Mouse (Mus musculus): ENCODE results near the gene Slc24a2. TPM values are rescaled to one million over a fixed set of nuclear protein-coding genes. Genes with fewer than 3 reads are reported as not detected.
A peak's percentile ranks its signal among the peaks of the same experiment; 100 is the strongest.

The Slc24a2 gene
- total RNA-seq, 2 experiments from 2014 or later: not detected

DNA sequence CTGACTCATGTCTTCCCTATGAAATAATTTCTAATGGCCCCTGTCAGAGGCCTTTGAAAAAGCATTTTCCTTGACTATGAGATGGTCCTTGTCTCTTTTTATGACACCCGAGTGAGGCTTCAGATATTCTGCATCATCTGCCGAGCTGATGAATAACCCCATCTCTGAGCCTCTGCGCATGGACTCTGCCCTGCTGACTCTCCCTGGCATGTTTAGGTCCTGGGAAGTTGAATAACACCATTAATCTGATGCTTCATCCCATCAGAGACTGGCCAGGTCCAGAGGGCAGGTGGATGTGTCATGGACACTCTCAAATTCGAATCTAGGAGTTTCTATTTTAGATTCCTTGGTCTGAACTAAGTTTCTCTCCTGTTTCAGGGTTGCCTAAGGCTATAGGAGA is 242.4 kb downstream of the Slc24a2 start:
- ATAC-seq (replicated peaks; ENCODE audit: poor library complexity): no peak

DNA sequence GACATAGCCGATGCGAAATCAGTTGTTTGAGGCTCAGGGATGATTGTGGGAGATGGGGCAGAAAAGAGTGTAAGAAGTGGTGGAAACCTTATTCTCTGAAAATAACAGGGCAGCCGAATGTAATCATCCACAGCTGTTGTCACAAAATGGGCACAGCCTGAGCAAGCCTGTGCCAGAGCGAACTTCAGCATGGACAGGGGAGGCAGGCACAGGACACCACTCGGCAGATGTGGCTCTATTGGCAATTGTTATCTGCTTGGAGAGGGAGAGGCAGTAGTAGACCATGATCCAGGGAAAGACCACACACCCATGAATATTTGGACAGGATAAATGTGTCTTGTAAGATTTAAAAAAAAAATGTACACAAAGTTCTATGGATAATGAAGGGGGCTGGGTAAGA is 253.0 kb downstream of the Slc24a2 start:
- ATAC-seq (replicated peaks; ENCODE audit: poor library complexity): no peak

DNA sequence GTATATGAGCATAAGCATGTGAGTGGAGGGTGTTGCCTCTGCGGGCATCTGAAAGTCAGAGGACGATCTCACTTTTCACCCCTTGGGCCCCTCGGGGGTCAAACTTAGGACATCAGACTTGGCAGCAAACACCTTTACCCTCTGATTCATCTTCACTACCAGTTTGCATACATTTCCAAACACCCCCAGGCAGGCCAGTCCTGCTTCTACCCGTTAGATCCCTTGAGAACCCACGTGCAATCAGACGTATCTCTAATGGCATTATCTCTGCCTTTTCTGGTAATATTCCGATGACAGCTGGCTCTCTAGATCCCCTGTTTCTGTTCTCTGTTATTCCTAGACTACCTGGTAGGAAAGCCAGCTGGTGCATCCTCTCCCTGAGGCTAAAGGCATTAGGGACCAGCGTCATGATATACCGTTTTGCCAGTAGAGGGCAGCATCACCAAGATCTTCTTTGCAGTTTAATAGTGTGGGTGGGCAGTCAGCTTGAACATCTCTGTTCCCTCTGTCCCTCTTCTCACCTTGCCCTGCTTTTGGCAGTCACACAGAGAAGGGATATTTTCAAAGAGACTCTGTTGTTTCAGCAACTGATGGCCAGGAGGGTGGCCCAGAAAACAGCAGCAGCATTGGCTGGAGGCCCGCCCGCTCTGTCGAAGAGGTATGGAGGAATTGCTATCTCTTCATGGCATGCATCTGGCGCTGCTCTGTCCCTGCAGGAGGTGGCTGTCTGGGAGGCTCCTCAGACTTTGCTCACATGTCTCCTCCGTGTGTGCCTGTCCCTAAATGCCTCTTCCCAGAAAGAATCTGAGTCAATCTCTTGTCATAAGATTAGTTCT is 272.5 kb downstream of the Slc24a2 start:
- ATAC-seq (replicated peaks; ENCODE audit: poor library complexity): peak; percentile 74

DNA sequence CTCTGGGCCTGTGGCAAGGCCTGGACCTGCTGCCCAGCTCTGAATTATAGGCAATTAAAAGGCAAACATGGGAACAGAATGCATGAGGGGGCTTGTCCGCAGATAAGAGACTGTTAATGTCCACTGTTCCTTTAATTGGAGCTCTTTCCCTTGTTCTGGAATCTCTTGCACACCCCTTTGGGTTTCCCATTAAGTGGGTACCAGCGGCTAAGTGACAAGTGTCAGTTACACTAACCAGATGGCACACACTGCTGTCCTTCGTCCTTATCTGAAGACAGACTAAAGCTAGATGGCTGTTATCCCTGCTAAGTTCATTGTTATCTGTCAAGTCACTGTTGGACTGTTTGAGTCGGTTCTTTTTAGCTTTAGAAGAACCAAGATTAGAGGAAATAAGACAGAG is 274.8 kb downstream of the Slc24a2 start:
- no peak for ATAC-seq (replicated peaks; ENCODE audit: poor library complexity)

DNA sequence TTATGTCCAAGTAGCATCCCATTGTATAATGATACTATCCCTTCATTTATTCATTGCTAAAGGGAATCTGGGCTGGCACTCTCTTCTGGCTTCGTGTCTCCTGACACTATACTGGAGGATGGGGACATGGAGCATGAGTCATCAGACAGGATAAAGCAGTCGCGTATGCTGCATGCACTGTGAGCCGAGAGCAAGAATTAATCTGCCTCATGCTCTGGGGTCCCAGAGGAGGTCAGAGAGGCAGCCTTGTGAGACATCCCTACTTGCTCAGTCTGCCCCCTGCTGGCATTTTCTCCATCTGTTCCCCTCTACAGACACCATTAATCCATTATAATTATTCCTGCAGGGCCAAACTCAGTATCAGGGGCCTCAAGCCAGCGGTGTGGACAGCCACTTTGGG is 276.8 kb downstream of the Slc24a2 start:
- ATAC-seq (replicated peaks; ENCODE audit: poor library complexity): no peak

DNA sequence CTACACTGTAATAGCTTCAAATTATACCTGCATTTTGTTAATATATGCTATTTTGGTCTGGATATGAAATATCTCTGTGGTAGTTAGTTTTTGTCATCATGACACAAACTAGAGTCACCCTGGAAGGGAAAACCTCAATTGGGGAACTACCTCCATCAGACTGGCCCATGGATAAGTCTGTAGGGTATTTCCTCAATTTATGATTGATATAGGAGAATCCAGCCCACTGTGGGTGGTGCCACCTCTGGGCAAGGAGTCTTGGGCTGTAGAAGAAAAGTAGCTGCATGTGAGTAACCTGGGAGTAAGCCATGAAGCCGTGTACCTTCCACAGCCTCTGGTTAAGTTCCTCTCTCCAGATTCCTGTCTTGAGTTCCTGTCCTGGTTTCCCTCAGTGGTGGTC is 281.5 kb downstream of the Slc24a2 start:
- peak; percentile 60; the same call in 1 of the 2 replicates for ATAC-seq (replicated peaks; ENCODE audit: poor library complexity)

DNA sequence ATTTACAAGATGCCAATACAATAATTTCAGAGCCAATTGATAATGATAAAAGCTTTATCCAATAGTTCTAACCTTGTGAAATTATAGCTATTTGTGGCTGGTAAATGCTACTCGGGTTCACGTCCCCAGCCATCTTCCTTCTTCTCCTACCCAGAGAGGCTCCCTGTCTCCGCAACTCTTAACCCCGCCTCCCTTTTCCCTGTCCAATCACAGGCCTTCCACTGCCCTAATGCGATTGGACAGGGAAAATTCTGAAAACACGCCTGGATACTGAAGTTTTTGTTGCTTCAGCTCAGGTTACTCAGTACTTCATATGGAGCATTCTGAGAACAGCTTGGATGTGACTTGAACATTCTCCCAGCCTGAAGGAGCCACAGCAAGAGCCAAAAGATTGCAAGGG is 287.0 kb downstream of the Slc24a2 start:
- ATAC-seq (replicated peaks; ENCODE audit: poor library complexity): no peak

DNA sequence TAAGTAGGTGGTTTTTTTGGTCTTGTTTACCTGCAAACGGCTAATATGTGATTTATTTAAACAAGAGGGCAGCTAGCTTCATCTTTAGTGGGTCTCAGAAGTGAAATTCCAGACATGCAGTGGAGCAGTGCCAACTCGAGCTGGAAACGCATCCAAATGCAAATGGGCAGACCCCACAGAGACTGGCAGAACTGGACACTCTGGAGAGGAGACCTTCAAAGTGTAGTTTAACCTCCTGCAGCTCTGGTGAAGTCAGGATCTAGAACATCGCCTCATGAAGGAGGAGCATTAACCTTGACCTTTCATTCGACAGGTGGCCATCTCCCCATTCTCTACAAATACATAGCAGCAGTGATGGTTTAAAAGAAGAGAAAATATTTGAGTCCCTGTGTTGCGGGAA is 287.6 kb downstream of the Slc24a2 start:
- ATAC-seq (replicated peaks; ENCODE audit: poor library complexity): no peak

DNA sequence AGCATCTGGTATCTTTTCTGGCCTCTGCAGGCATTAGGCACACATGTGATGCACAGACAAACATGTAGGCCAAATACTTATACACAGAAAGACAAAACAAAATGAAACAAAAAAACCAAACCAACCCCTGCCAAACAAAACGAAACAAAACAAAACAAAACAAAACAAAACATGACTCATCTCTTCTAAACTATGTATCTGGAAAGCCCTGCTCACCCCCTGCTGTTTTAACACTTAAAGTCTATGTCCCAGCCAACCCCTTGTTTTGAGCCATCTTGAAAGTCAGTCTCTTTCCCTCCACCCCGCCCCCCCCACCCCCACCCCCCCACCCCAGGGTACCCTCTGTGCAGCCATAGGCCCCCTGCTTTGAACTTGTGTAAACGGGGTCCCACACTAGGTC is 293.6 kb downstream of the Slc24a2 start:
- no peak for ATAC-seq (replicated peaks; ENCODE audit: poor library complexity)

DNA sequence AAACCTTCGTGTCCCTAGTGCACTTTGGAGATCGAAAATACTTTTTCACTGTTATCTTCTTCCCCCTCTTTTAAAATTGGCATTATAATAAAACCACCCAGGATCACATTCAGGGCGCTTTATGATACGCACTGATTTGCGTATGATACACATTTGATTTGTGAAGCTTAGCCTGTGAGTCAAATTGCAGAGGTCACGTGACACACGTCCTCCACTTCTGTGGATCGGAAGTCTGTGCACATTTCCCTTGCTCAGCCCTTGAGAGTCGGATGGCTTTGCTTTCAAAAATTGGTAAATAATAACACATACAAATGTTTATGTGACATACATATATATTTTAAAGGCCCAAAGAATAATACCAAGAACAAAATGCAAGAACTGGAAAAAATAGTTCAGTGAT is 294.1 kb downstream of the Slc24a2 start:
- ATAC-seq (replicated peaks; ENCODE audit: poor library complexity): no peak

All from megakaryocyte progenitor cell, adult 5-6 weeks (primary cell).